Mouse (Mus musculus) midbrain, postnatal 0 days (tissue): ENCODE data around the gene Rims4. TPM values are rescaled to one million over a fixed set of nuclear protein-coding genes. Genes with fewer than 3 reads are reported as not detected.

ENCODE experiments used
- ATAC-seq: fragments of 200-750 bp; cut with Nextera tagmentation; 2 replicates; pipeline ENCODE4 v1.8.0; 2017; ENCODE audit warnings: moderate number of reproducible peaks, mild to moderate bottlenecking, moderate TSS enrichment, moderate library complexity; ENCODE audit not compliant: low FRiP score
- DNase-seq: peaks from one replicate; pipeline ENCODE4 v3.0.0-alpha.2; 2015; ENCODE audit warnings: low spot score
- H3K27ac ChIP-seq: fragments of 300-500 bp; sonication (generic); 2 replicates; pipeline ENCODE4 v1.5.1; 2014; ENCODE audit warnings: low read depth, mild to moderate bottlenecking, low read length, mixed read lengths
- H3K27me3 ChIP-seq: fragments of 300-500 bp; sonication (generic); 2 replicates; pipeline ENCODE4 v1.6.1; 2014; ENCODE audit warnings: low read length, control low read depth, mixed read lengths; ENCODE audit not compliant: insufficient read depth
- H3K36me3 ChIP-seq: fragments of 300-500 bp; sonication (generic); 2 replicates; pipeline ENCODE4 v1.6.1; 2014; ENCODE audit warnings: low read length, control low read depth, mixed read lengths; ENCODE audit not compliant: insufficient read depth
- H3K4me1 ChIP-seq: fragments of 300-500 bp; sonication (generic); 2 replicates; pipeline ENCODE4 v1.6.1; 2014; ENCODE audit warnings: mild to moderate bottlenecking, control low read depth, antibody characterized with exemption, low read length, mixed read lengths; ENCODE audit not compliant: insufficient read depth
- H3K4me2 ChIP-seq: fragments of 300-500 bp; sonication (generic); 2 replicates; pipeline ENCODE4 v1.6.1; 2014; ENCODE audit warnings: low read depth, mild to moderate bottlenecking, low read length, mixed read lengths; ENCODE audit not compliant: poor library complexity, severe bottlenecking
- H3K4me3 ChIP-seq: fragments of 300-500 bp; sonication (generic); 2 replicates; pipeline ENCODE4 v1.5.1; 2014; ENCODE audit warnings: low read depth, mild to moderate bottlenecking, low read length, moderate library complexity
- H3K9ac ChIP-seq: fragments of 300-500 bp; sonication (generic); replicated peaks from 2 replicates; pipeline ENCODE4 v1.6.1; 2014; ENCODE audit warnings: mild to moderate bottlenecking, low read length, moderate library complexity, mixed read lengths; ENCODE audit not compliant: poor library complexity, severe bottlenecking
- H3K9me3 ChIP-seq: fragments of 300-500 bp; sonication (generic); 2 replicates; pipeline ENCODE4 v1.6.1; 2016; ENCODE audit warnings: low read length, control low read depth
- CTCF ChIP-seq: IDR thresholded peaks from 2 replicates; pipeline ENCODE4 v1.5.1; 2016; ENCODE audit warnings: antibody characterized with exemption, mild to moderate bottlenecking
- WGBS: fragments of 180-500 bp; shearing (Covaris S2); extraction: QIAGEN DNeasy Blood & Tissue Kit; methylation state at CpG from one replicate; pipeline ENCODE4 v1.1.7; 2014; 5-methylcytosine and 5-hydroxymethylcytosine counted together
- polyA plus RNA-seq: library from polyadenylated mRNA; unstranded; fragments of >200 nt; fragmentation: Nextera tagmentation; extraction: Ambion mirVana; gene quantifications from 2 replicates; pipeline ENCODE4 v1.2.1, GENCODE M21; 2015
- total RNA-seq: library from RNA; depleted of rRNA; stranded (reverse); fragments of >200 nt; gene quantifications from 2 replicates; pipeline ENCODE4 v1.2.3, GENCODE M21; 2014; rRNA removed

Rims4 gene
- total and polyA plus RNA-seq, 2 experiments from 2014 or later, result 22.8 to 85.3 TPM

- Histone ChIP-seq H3K9ac (no peak overlapping the region), H3K36me3 (no peaks in the 10 kb centered on the region), H3K4me3 (no peak overlapping the region), H3K27me3 (no peaks in the 10 kb centered on the region; the same call in 1 of the 2 replicates), H3K9me3 (no peaks in the 10 kb centered on the region), H3K27ac (no peak overlapping the region), H3K4me2 (no peak overlapping the region), H3K4me1 (no peaks in the 10 kb centered on the region)
- 83% methylated on average over 1 of the region's 1 CpGs for WGBS
- DNase-seq (no peak), ATAC-seq (no peak)
- TF ChIP-seq CTCF, result no peak
These were observed 92.6 kb downstream of the Rims4 start for GRCm38 (mm10) chr2:163825861-163826260.

- WGBS, result 33% methylated on average over 11 of the region's 11 CpGs
- Histone ChIP-seq H3K4me3 (no peak overlapping the region), H3K27me3 (no peaks in the 10 kb centered on the region; the same call in 1 of the 2 replicates), H3K36me3 (no peaks in the 10 kb centered on the region), H3K9me3 (no peaks in the 10 kb centered on the region), H3K27ac (no peak overlapping the region), H3K9ac (no peak overlapping the region), H3K4me2 (no peak overlapping the region), H3K4me1 (no peaks in the 10 kb centered on the region)
- DNase-seq (no peak), ATAC-seq (no peak)
- no peak for TF ChIP-seq CTCF
These were observed 94.7 kb downstream of the Rims4 start for GRCm38 (mm10) chr2:163823771-163824170.

GRCm38 (mm10) chr2:163823248-163823647, 95.2 kb downstream of the Rims4 start:
- H3K4me3 ChIP-seq, result no peak overlapping the region
- H3K4me1 ChIP-seq, result no peaks in the 10 kb centered on the region
- WGBS, result 13% methylated on average over 4 of the region's 4 CpGs
- peak; percentile 92 for TF ChIP-seq CTCF
- no peak overlapping the region for H3K27ac ChIP-seq
- DNase-seq (peak; percentile 32), ATAC-seq (no peak)
- H3K9me3 ChIP-seq, result no peaks in the 10 kb centered on the region
- H3K9ac ChIP-seq, result no peak overlapping the region
- H3K4me2 ChIP-seq, result no peak overlapping the region
- no peaks in the 10 kb centered on the region for H3K36me3 ChIP-seq
- H3K27me3 ChIP-seq, result no peaks in the 10 kb centered on the region

DNA sequence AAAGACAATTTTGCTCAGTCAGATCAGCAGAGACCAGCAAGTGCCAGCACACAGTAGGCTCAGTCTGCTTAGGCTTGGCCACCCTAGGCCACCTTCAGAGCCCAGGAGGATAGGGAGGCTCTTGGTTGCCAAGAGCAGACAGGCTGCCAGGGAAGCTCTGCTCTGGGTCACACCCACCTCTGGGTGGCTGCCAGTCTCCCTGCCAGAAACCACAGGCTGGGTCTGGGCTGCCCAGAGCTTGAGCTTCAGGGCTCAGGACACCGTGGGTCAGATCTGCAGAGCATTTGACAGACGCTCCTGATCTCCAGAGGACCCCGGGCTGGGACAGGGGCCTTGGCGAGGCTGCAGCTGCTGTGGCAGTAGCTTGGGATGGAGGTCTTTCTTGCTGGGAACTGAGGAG, 97.9 kb downstream of the Rims4 start, which contains the start of gene Ccn5:
Gene Ccn5 (plus strand): TSS at position 255 of the 400 bp plus-strand sequence.
- Histone ChIP-seq H3K9me3 (no peaks in the 10 kb centered on the region), H3K9ac (no peak within 1 kb of the TSS), H3K27me3 (no peaks in the 10 kb centered on the region), H3K36me3 (no peaks in the 10 kb centered on the region), H3K4me3 (no peak within 1 kb of the TSS), H3K4me2 (no peak within 1 kb of the TSS), H3K27ac (no peak within 1 kb of the TSS), H3K4me1 (no peaks in the 10 kb centered on the region)
- no peak for TF ChIP-seq CTCF
- ATAC-seq (no peak), DNase-seq (peak; percentile 76)
- WGBS, result 68% methylated on average over 4 of the region's 4 CpGs

DNA sequence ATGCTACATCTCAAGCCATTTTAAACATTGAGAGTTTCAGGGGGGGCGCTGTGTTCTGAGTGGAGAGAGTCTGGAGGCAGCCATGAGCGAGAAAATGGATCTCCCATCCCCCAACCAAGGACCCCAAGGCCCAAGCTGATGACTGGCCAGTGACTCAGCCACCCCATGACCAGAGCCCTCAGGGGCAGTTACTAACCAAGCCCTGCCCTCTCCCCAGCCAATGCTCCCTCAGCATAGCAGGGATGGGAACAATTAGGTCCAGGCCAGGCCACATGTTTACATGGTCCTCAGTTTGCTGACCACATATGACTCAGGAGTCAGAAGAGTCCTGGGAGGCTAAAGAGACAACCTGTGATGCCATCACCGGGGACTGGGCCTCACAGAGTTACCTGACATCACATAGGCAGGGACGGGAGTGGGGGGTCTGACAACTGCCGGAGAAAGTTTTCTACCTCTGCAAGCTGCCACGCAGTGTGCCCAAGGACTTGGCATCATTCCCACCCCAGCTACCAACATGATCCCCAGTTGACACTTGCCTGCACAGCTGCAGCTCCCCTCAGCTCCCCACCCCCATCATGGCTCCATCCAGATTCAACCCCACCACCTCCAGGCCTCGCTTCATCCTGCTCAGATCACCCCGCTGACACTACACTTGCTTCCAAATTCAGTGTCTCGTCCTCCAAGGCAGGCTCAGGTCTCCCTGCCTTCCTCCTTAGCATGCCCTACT, 103.6 kb downstream of the Rims4 start:
- Histone ChIP-seq H3K4me1 (no peaks in the 10 kb centered on the region), H3K27me3 (no peaks in the 10 kb centered on the region; the same call in 1 of the 2 replicates), H3K27ac (no peak overlapping the region), H3K9me3 (no peaks in the 10 kb centered on the region), H3K9ac (no peak overlapping the region), H3K4me3 (no peak overlapping the region), H3K36me3 (no peaks in the 10 kb centered on the region), H3K4me2 (no peak overlapping the region)
- WGBS, result 87% methylated on average over 9 of the region's 9 CpGs
- DNase-seq (no peak), ATAC-seq (no peak)
- TF ChIP-seq CTCF, result no peak

DNA sequence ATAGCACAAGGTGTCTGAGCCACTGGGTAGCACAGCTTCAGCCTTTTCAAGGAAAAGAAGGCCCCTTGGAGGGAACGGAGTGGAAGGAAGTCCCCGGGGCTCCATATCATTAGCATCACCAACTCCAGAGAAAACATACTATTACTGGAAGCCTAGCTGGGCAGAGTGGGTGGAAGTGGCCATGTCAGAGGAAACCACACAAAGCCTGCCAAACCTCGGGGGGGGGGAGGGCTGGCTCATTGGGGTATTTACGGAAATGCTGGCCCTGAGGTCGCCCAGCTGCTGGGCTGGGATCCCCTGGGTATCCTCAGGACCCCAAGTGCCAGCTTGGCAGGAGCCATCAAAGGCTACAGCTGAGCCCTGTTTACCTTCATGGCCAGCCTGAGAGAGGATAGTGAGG, 105.4 kb downstream of the Rims4 start:
- DNase-seq (no peak), ATAC-seq (no peak)
- Histone ChIP-seq H3K4me1 (no peaks in the 10 kb centered on the region), H3K27ac (no peak overlapping the region), H3K9me3 (no peaks in the 10 kb centered on the region), H3K4me2 (no peak overlapping the region), H3K4me3 (no peak overlapping the region), H3K27me3 (no peaks in the 10 kb centered on the region; the same call in 1 of the 2 replicates), H3K36me3 (no peaks in the 10 kb centered on the region), H3K9ac (no peak overlapping the region)
- no peak for TF ChIP-seq CTCF
- 56% methylated on average over 5 of the region's 5 CpGs for WGBS

Other genes starting within 250 kb of the Rims4 start
- 1.4 and 2.6 TPM in 2 replicates for gene Ada, start 168.4 kb downstream of the Rims4 start, total RNA-seq
- gene Ada, start 168.4 kb downstream of the Rims4 start, polyA plus RNA-seq, result 3.7 and 3.8 TPM in 2 replicates
- gene Ccn5, start 97.8 kb downstream of the Rims4 start, total RNA-seq, result 0.19 and 0.22 TPM in 2 replicates
- gene Ccn5, start 97.8 kb downstream of the Rims4 start, polyA plus RNA-seq, result 0.32 and 0.69 TPM in 2 replicates
- 0.11 TPM in 1 of 2 replicates, not detected in the other for gene Kcnk15, start 65.0 kb downstream of the Rims4 start, total RNA-seq
- gene Kcnk15, start 65.0 kb downstream of the Rims4 start, polyA plus RNA-seq, result 0.12 and 0.25 TPM in 2 replicates
- gene Ywhab, start 76.3 kb upstream of the Rims4 start, total RNA-seq, result 160 and 223 TPM in 2 replicates
- gene Ywhab, start 76.3 kb upstream of the Rims4 start, polyA plus RNA-seq, result 649 and 656 TPM in 2 replicates
- gene Pabpc1l, start 106.8 kb upstream of the Rims4 start, total RNA-seq, result 0.22 TPM in 1 of 2 replicates, not detected in the other
- gene Pabpc1l, start 106.8 kb upstream of the Rims4 start, polyA plus RNA-seq, result 2.0 and 2.8 TPM in 2 replicates
- 24.6 and 28.3 TPM in 2 replicates for gene Stk4, start 151.6 kb upstream of the Rims4 start, total RNA-seq
- 11.1 and 13.7 TPM in 2 replicates for gene Stk4, start 151.6 kb upstream of the Rims4 start, polyA plus RNA-seq
- 32.4 and 34.7 TPM in 2 replicates for gene Tomm34, start 152.5 kb upstream of the Rims4 start, total RNA-seq
- 45.3 and 46.7 TPM in 2 replicates for gene Tomm34, start 152.5 kb upstream of the Rims4 start, polyA plus RNA-seq